Mouse (Mus musculus): Measurements from ENCODE around the gene Prrc2c.

DNA sequence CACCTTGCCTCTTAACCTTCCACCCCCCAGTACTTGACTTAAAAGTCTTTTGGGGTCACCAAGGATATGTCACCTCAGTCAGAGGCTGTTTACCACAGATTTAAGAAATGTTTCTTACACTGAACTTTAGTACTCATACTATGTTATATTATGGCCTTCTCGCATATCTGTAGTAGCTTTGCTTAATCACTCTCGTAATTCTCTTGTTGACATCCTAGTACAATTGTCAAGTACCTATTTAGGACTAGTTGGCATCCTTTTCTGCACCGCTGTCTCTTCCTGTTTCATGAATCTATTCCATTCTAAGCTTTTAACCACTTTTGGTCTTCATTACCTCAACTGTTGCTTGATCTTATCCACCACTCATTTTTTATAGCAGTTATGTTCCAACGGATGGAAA is 5.3 kb downstream of the Prrc2c start:
- TF ChIP-seq EP300 (optimal IDR thresholded peaks at IDR 0.05) = no peak
- no peak for TF ChIP-seq CTCF (IDR thresholded peaks at IDR 0.05; ENCODE audit: low read depth)
